Mouse (Mus musculus) heart, postnatal 14 days (tissue): ENCODE results near the gene 1700042G07Rik. TPM values are rescaled to one million over a fixed set of nuclear protein-coding genes. Genes with fewer than 3 reads are reported as not detected.
A peak's percentile ranks its signal among the peaks of the same experiment; 100 is the strongest.

Experiments used
- DNase-seq, 2 experiments: peaks; one replicate each; pipeline ENCODE4 v3.0.0; 2021 to 2022
- intact Hi-C: fragments of 180-260 bp; cut with DNase I; formaldehyde crosslinking; loops from one replicate; pipeline ENCODE4 v1.15.1; 2025
- total RNA-seq, 2 experiments: library from RNA; stranded (reverse); gene quantifications; 2 replicates each; pipeline ENCODE4 v1.2.3; 2021

The 1700042G07Rik gene
- total RNA-seq, 2 experiments from 2014 or later, result not detected

GRCm38 (mm10) chr4:116160769-116161168, 12.4 kb upstream of the 1700042G07Rik start:
- no peak for DNase-seq
- intact Hi-C loops, result loop anchor here (10.0 kb wide), 1 partner anchor 284 kb away; no protein-coding TSS in a partner anchor

- intact Hi-C loops, result loop anchor here (10.0 kb wide), 1 partner anchor 283 kb away; no protein-coding TSS in a partner anchor
- DNase-seq, result no peak
Observed at GRCm38 (mm10) chr4:116162142-116162541, 11.0 kb upstream of the 1700042G07Rik start.

GRCm38 (mm10) chr4:116164759-116165554, 8.2 kb upstream of the 1700042G07Rik start:
- no peak for DNase-seq
- intact Hi-C loops, result loop anchor here (10.0 kb wide), 1 partner anchor 280 kb away; no protein-coding TSS in a partner anchor

- intact Hi-C loops, result loop anchor here (2.0 to 10.0 kb wide), 2 partner anchors 117 to 279 kb away; no protein-coding TSS in a partner anchor
- DNase-seq, result no peak
Observed at GRCm38 (mm10) chr4:116165708-116166407, 7.3 kb upstream of the 1700042G07Rik start.

GRCm38 (mm10) chr4:116167404-116167803, 5.8 kb upstream of the 1700042G07Rik start, which contains the start of gene Tspan1:
Gene Tspan1, minus strand, starts transcription at chr4:116167601.
- intact Hi-C loops, result loop anchor here (2.0 to 10.0 kb wide), 2 partner anchors 115 to 277 kb away; no protein-coding TSS in a partner anchor

GRCm38 (mm10) chr4:116168617-116169352, 4.4 kb upstream of the 1700042G07Rik start:
- intact Hi-C loops, result loop anchor here (10.0 kb wide), 1 partner anchor 276 kb away; no protein-coding TSS in a partner anchor
- peak; percentile 78 to 89 for DNase-seq

More at GRCm38 (mm10) chr4:116167404-116167803, 5.8 kb upstream of the 1700042G07Rik start, which contains the start of gene Tspan1:
- DNase-seq, result no peak

GRCm38 (mm10) chr4:116169353-116169672, 3.9 kb upstream of the 1700042G07Rik start:
- DNase-seq, result no peak
- intact Hi-C loops, result loop anchor here (10.0 kb wide), 1 partner anchor 275 kb away; no protein-coding TSS in a partner anchor

- DNase-seq, result no peak
- intact Hi-C loops, result no loop called here
Observed at GRCm38 (mm10) chr4:116173752-116174151, 580 bp downstream of the 1700042G07Rik start.

- no peak for DNase-seq
- intact Hi-C loops, result loop anchor here (1.0 kb wide), 1 partner anchor 46 kb away; no protein-coding TSS in a partner anchor
Observed at GRCm38 (mm10) chr4:116174466-116175116, 1.4 kb downstream of the 1700042G07Rik start.

GRCm38 (mm10) chr4:116175136-116175535, 2.0 kb downstream of the 1700042G07Rik start:
- DNase-seq, result no peak
- intact Hi-C loops, result loop anchor here (1.0 kb wide), 1 partner anchor 45 kb away; no protein-coding TSS in a partner anchor

GRCm38 (mm10) chr4:116175711-116176542, 2.8 kb downstream of the 1700042G07Rik start:
- no peak for DNase-seq
- intact Hi-C loops, result loop anchor here (1.0 kb wide), 1 partner anchor 44 kb away; no protein-coding TSS in a partner anchor

GRCm38 (mm10) chr4:116176543-116176988, 3.4 kb downstream of the 1700042G07Rik start:
- intact Hi-C loops, result no loop called here
- DNase-seq, result peak; percentile 66 to 68

GRCm38 (mm10) chr4:116177140-116177539, 4.0 kb downstream of the 1700042G07Rik start:
- intact Hi-C loops, result no loop called here
- DNase-seq, result peak; percentile 83 to 84

- no peak for DNase-seq
- intact Hi-C loops, result no loop called here
Observed at GRCm38 (mm10) chr4:116182079-116182478, 8.9 kb downstream of the 1700042G07Rik start.

- DNase-seq, result peak; percentile 49 to 51
- intact Hi-C loops, result no loop called here
Observed at GRCm38 (mm10) chr4:116182745-116183144, 9.6 kb downstream of the 1700042G07Rik start.

- intact Hi-C loops, result no loop called here
- no peak for DNase-seq
Observed at GRCm38 (mm10) chr4:116185083-116185482, 11.9 kb downstream of the 1700042G07Rik start.

GRCm38 (mm10) chr4:116192286-116192835, 19.2 kb downstream of the 1700042G07Rik start:
- DNase-seq, result peak; percentile 31 to 34
- intact Hi-C loops, result no loop called here
